ENCODE assay signal across 8 mouse cellular contexts in genomic region chr19:46524601-46525321, GRCm38 (mm10). TPM values are rescaled to one million over a fixed set of nuclear protein-coding genes. Genes with fewer than 3 reads are reported as not detected.
A peak's percentile ranks its signal among the peaks of the same experiment; 100 is the strongest.
DNase-seq lines count a peak whose midpoint lies in the region; ATAC-seq and TF ChIP-seq lines count a peak whose summit lies in the region.

No protein-coding gene starts in this region.

- H3K4me3 ChIP-seq in E14TG2a.4 (replicated peaks; ENCODE audit: low read length) = peak overlapping the region; percentile 72
- no peak overlapping the region for H3K4me3 ChIP-seq in forebrain, postnatal 0 days (ENCODE audit: low read depth, low read length)
- no peak overlapping the region; the same call in 1 of the 2 replicates for H3K4me3 ChIP-seq in hindbrain, embryonic 12.5 days
- no peak overlapping the region for H3K4me3 ChIP-seq in limb, embryonic 15.5 days
- no peak overlapping the region for H3K4me3 ChIP-seq in midbrain, embryonic 16.5 days (ENCODE audit: low read depth, low read length)

- H3K9ac ChIP-seq in forebrain, postnatal 0 days = peak overlapping the region; percentile 35; the same call in 1 of the 2 replicates
- H3K9ac ChIP-seq in hindbrain, embryonic 12.5 days = peak overlapping the region; percentile 41; the same call in 1 of the 2 replicates
- H3K9ac ChIP-seq in limb, embryonic 15.5 days = no peak overlapping the region
- peak overlapping the region; percentile 32; the same call in 1 of the 2 replicates for H3K9ac ChIP-seq in midbrain, embryonic 16.5 days (ENCODE audit: low read depth, low read length)

- no peaks in the 10 kb centered on the region for H3K9me3 ChIP-seq in E14TG2a.4 (ENCODE audit: low read length)
- H3K9me3 ChIP-seq in forebrain, postnatal 0 days (ENCODE audit: low read length) = no peaks in the 10 kb centered on the region
- no peaks in the 10 kb centered on the region for H3K9me3 ChIP-seq in hindbrain, embryonic 12.5 days (replicated peaks)
- no peaks in the 10 kb centered on the region for H3K9me3 ChIP-seq in limb, embryonic 15.5 days
- no peaks in the 10 kb centered on the region for H3K9me3 ChIP-seq in midbrain, embryonic 16.5 days (replicated peaks; ENCODE audit: control insufficient read depth, low read length, poor library complexity, severe bottlenecking)

- H3K27ac ChIP-seq in forebrain, postnatal 0 days (ENCODE audit: low read depth, low read length) = peak overlapping the region; percentile 81
- H3K27ac ChIP-seq in hindbrain, embryonic 12.5 days = peak overlapping the region; percentile 86
- peak overlapping the region; percentile 80 for H3K27ac ChIP-seq in limb, embryonic 15.5 days
- H3K27ac ChIP-seq in midbrain, embryonic 16.5 days (ENCODE audit: low read length) = peak overlapping the region; percentile 74

- H3K27me3 ChIP-seq in E14TG2a.4 (ENCODE audit: insufficient read depth, low read length) = no peaks in the 10 kb centered on the region
- H3K27me3 ChIP-seq in forebrain, postnatal 0 days (ENCODE audit: insufficient read depth, low read length) = no peaks in the 10 kb centered on the region
- H3K27me3 ChIP-seq in hindbrain, embryonic 12.5 days = no peaks in the 10 kb centered on the region
- H3K27me3 ChIP-seq in limb, embryonic 15.5 days = no peaks in the 10 kb centered on the region
- no peaks in the 10 kb centered on the region for H3K27me3 ChIP-seq in midbrain, embryonic 16.5 days (ENCODE audit: control insufficient read depth, insufficient read depth, low read depth, low read length)

- H3K36me3 ChIP-seq in E14TG2a.4 (ENCODE audit: insufficient read depth, low read length) = no peaks in the 10 kb centered on the region
- H3K36me3 ChIP-seq in forebrain, postnatal 0 days (ENCODE audit: insufficient read depth) = no peaks in the 10 kb centered on the region
- H3K36me3 ChIP-seq in hindbrain, embryonic 12.5 days = no peaks in the 10 kb centered on the region
- H3K36me3 ChIP-seq in limb, embryonic 15.5 days = no peaks in the 10 kb centered on the region
- H3K36me3 ChIP-seq in midbrain, embryonic 16.5 days (ENCODE audit: control insufficient read depth, insufficient read depth, low read length) = no peaks in the 10 kb centered on the region

- ATAC-seq in forebrain, postnatal 0 days = no peak
- no peak for ATAC-seq in hindbrain, embryonic 12.5 days (ENCODE audit: low FRiP score)
- no peak for ATAC-seq in limb, embryonic 15.5 days (ENCODE audit: insufficient number of reproducible peaks, low FRiP score, low TSS enrichment, low read depth)
- ATAC-seq in midbrain, embryonic 16.5 days = no peak

- DNase-seq in adrenal gland, adult 2 months = peak; percentile 81
- DNase-seq in forebrain, postnatal 0 days = no peak
- no peak for DNase-seq in left cerebral cortex, adult 18-20 months (ENCODE audit: low spot score in 2 of 2)
- no peak for DNase-seq in thymus, adult 18-20 months

- WGBS in forebrain, postnatal 0 days = 33% methylated on average over 14 of the region's 14 CpGs
- 20% methylated on average over 14 of the region's 14 CpGs for WGBS in hindbrain, embryonic 12.5 days
- WGBS in limb, embryonic 15.5 days = 35% methylated on average over 14 of the region's 14 CpGs
- 27% methylated on average over 14 of the region's 14 CpGs for WGBS in midbrain, embryonic 16.5 days

- peaks cover 95% of the 10 kb centered on the region for H3K4me1 ChIP-seq in E14TG2a.4 (replicated peaks; ENCODE audit: low read depth, low read length)
- H3K4me1 ChIP-seq in forebrain, postnatal 0 days (ENCODE audit: insufficient read depth) = peaks cover 59% of the 10 kb centered on the region
- H3K4me1 ChIP-seq in hindbrain, embryonic 12.5 days = peaks cover 72% of the 10 kb centered on the region
- peaks cover 66% of the 10 kb centered on the region for H3K4me1 ChIP-seq in limb, embryonic 15.5 days
- H3K4me1 ChIP-seq in midbrain, embryonic 16.5 days (ENCODE audit: control insufficient read depth, insufficient read depth, low read length) = peaks cover 59% of the 10 kb centered on the region

- peak overlapping the region; percentile 48; the same call in 1 of the 2 replicates for H3K4me2 ChIP-seq in forebrain, postnatal 0 days (ENCODE audit: low read depth)
- peak overlapping the region; percentile 48 for H3K4me2 ChIP-seq in hindbrain, embryonic 12.5 days (replicated peaks)
- peak overlapping the region; percentile 56 for H3K4me2 ChIP-seq in limb, embryonic 15.5 days
- peak overlapping the region; percentile 56 for H3K4me2 ChIP-seq in midbrain, embryonic 16.5 days (ENCODE audit: low read length)

- no peak; the same call in 1 of the 2 replicates for TF ChIP-seq CTCF in E14TG2a.4 (conservative IDR thresholded peaks at IDR 0.05; ENCODE audit: low read length)
- TF ChIP-seq CTCF in forebrain, postnatal 0 days (IDR thresholded peaks at IDR 0.05; ENCODE audit: low read depth) = peak; percentile 31; the same call in 1 of the 2 replicates

RNA-seq across cellular contexts. Expression of gene Trim8, which starts 23.3 kb away (rescaled TPM):
- 10 to 100 TPM; 38.0 to 66.4 TPM for total RNA-seq in adrenal gland, adult 2 months (2021)
- polyA plus RNA-seq in adrenal gland, adult 2 months (2012; rRNA removed) = 66.1 and 78.8 TPM in 2 replicates
- 68.6 and 76.5 TPM in 2 replicates for total RNA-seq in forebrain, postnatal 0 days (2014; rRNA removed)
- polyA plus RNA-seq in forebrain, postnatal 0 days (2015; fragmentation: Nextera tagmentation; extraction: Ambion mirVana) = 25.9 and 28.2 TPM in 2 replicates
- 41.8 and 44.7 TPM in 2 replicates for polyA plus RNA-seq in hindbrain, embryonic 12.5 days (2016; fragmentation: Nextera tagmentation; extraction: Ambion mirVana)
- 14.6 and 15.1 TPM in 2 replicates for polyA plus RNA-seq in limb, embryonic 15.5 days (2015; fragmentation: Nextera tagmentation; extraction: Ambion mirVana)
- 25.9 and 26.8 TPM in 2 replicates for polyA plus RNA-seq in midbrain, embryonic 16.5 days (2015; fragmentation: Nextera tagmentation; extraction: Ambion mirVana)
- 100 to 1,000 TPM; 119 to 120 TPM for total RNA-seq in left cerebral cortex, adult 18-20 months (2021)

RNA-seq across cellular contexts. Expression of gene Arl3, which starts 48.2 kb away (rescaled TPM):
- 10 to 100 TPM; 51.6 to 75.1 TPM for total RNA-seq in adrenal gland, adult 2 months (2021)
- 11.7 and 12.2 TPM in 2 replicates for polyA plus RNA-seq in adrenal gland, adult 2 months (2012; rRNA removed)
- 98.1 and 138 TPM in 2 replicates for total RNA-seq in forebrain, postnatal 0 days (2014; rRNA removed)
- 184 and 202 TPM in 2 replicates for polyA plus RNA-seq in forebrain, postnatal 0 days (2015; fragmentation: Nextera tagmentation; extraction: Ambion mirVana)
- polyA plus RNA-seq in hindbrain, embryonic 12.5 days (2016; fragmentation: Nextera tagmentation; extraction: Ambion mirVana) = 190 and 196 TPM in 2 replicates
- 127 and 138 TPM in 2 replicates for polyA plus RNA-seq in limb, embryonic 15.5 days (2015; fragmentation: Nextera tagmentation; extraction: Ambion mirVana)
- polyA plus RNA-seq in midbrain, embryonic 16.5 days (2015; fragmentation: Nextera tagmentation; extraction: Ambion mirVana) = 213 and 226 TPM in 2 replicates
- 100 to 1,000 TPM; 122 to 128 TPM for total RNA-seq in left cerebral cortex, adult 18-20 months (2021)

RNA-seq across cellular contexts. Expression of gene Sfxn2, which starts 48.4 kb away (rescaled TPM):
- 10 to 100 TPM in 1 of 2 experiments, 1 to 10 TPM in 1; 7.7 to 12.7 TPM for total RNA-seq in adrenal gland, adult 2 months (2021)
- polyA plus RNA-seq in adrenal gland, adult 2 months (2012; rRNA removed) = 3.7 and 4.6 TPM in 2 replicates
- total RNA-seq in forebrain, postnatal 0 days (2014; rRNA removed) = 8.0 and 12.6 TPM in 2 replicates
- polyA plus RNA-seq in forebrain, postnatal 0 days (2015; fragmentation: Nextera tagmentation; extraction: Ambion mirVana) = 8.2 and 10.6 TPM in 2 replicates
- polyA plus RNA-seq in hindbrain, embryonic 12.5 days (2016; fragmentation: Nextera tagmentation; extraction: Ambion mirVana) = 14.6 and 15.0 TPM in 2 replicates
- polyA plus RNA-seq in limb, embryonic 15.5 days (2015; fragmentation: Nextera tagmentation; extraction: Ambion mirVana) = 22.3 and 23.5 TPM in 2 replicates
- 9.7 and 12.8 TPM in 2 replicates for polyA plus RNA-seq in midbrain, embryonic 16.5 days (2015; fragmentation: Nextera tagmentation; extraction: Ambion mirVana)
- 1 to 10 TPM; 3.5 to 5.6 TPM for total RNA-seq in left cerebral cortex, adult 18-20 months (2021)
